Mouse (Mus musculus) kidney, postnatal 14 days (tissue): ENCODE measurements around the gene Pced1b.
A peak's percentile ranks its signal among the peaks of the same experiment; 100 is the strongest.
"Not testable (repeated sequence)": the region's sequence is repeated elsewhere in the genome, so short reads cannot be mapped to it uniquely, and the experiment has no call there.

Experiments
- DNase-seq: peaks from one replicate; pipeline ENCODE4 v3.0.0; 2022; ENCODE audit warnings: mixed read lengths

Gene Pced1b

DNA sequence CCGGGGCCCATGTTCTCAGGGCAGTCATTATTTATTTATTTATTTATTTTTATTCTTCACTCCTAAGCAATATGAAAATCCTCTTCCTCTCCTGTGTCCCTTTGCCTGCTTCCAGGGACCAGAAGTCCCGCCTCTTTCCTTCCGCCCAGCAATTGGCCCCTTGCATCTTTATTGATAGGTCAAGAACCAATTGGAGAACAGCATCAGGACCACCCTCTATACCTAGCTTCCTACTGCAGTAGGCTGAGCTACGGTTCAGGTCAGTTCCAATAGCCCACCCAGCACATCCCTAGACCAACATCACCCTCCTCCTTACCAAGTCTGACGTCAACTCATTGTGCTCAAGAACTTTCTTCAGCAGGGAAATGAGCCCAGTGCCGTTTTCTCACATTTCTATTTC, 99.0 kb downstream of the Pced1b start:
- DNase-seq: no peak

GRCm38 (mm10) chr15:97346413-97346812, 99.5 kb downstream of the Pced1b start:
- no peak for DNase-seq

- no peak for DNase-seq
These were observed 100.0 kb downstream of the Pced1b start for GRCm38 (mm10) chr15:97346897-97347296.

GRCm38 (mm10) chr15:97348566-97349315, 101.8 kb downstream of the Pced1b start:
- no peak for DNase-seq

- DNase-seq: no peak
These were observed 103.6 kb downstream of the Pced1b start for GRCm38 (mm10) chr15:97350528-97350927.

GRCm38 (mm10) chr15:97351016-97351415, 104.1 kb downstream of the Pced1b start:
- DNase-seq: peak; percentile 68

DNA sequence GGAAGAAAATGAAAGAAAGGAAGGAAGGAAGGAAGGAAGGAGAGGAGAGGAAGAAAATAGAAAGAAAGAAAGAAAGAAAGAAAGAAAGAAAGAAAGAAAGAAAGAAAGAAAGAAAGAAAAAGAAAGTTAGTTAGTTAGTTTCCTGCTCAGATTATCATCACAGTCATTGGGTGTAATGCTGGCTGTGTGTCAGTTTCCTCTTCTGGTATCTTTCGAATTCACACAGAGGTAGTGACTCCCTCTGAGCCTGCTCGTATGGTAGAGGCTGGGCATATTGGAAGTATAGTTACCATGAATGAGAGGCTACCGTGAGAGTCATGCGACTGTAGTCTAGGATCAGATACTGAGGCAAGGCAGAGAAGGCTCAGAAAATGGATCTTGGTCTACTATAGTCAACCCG, 104.8 kb downstream of the Pced1b start:
- DNase-seq: no peak

DNA sequence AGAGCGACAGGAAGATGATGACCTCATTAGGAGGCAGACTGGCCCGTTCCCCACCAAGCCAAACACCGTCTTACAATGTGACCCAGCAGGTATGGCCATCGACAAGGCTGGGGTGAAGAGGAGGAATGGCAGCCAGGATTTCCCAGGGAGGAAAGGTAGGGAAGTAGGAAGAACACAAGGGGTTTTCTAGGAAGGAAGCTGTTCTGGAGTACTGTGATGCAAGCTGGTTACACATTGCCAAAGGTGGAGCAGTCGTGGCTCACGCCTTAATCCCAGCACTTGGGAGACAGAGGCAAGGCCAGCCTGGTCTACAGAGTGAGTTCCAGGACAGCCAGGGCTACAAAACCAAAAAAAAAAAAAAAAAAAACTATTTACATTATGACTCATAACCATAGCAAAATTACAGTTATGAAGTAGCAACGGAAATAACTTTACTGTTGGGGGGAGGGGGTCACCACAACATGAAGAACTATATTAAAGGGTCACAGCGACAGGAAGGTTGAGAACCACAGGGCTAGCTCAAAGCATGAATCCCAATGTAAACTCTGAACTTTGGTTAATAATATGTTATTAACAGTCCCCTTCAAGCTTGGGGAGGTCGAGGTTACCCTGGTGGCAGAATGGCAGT, 108.9 kb downstream of the Pced1b start:
- DNase-seq: no peak

GRCm38 (mm10) chr15:97357016-97357415, 110.1 kb downstream of the Pced1b start:
- no peak for DNase-seq

- DNase-seq: no peak
These were observed 114.2 kb downstream of the Pced1b start for GRCm38 (mm10) chr15:97360842-97361770.

DNA sequence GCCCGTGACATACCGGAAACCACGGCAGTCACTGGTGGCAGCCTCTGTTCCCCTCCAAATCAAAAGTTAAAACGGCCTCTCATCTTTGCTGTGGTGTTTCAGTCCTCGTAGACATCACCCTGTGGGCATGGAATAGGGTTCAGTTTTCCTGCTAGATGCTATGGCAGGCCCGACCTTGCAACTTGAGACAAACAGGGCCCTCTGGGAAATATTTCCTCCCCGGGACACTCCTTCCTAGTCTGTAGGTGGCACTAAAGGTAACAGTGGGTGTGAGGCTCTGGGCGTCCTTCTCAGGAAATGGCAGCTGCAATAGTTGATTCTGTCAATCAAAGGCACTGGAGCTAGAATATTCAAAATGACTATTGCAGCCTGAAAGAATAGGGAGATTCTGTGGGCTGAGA, 114.9 kb downstream of the Pced1b start:
- DNase-seq: no peak

- DNase-seq: not testable (repeated sequence)
These were observed 117.4 kb downstream of the Pced1b start for GRCm38 (mm10) chr15:97364271-97364670.

DNA sequence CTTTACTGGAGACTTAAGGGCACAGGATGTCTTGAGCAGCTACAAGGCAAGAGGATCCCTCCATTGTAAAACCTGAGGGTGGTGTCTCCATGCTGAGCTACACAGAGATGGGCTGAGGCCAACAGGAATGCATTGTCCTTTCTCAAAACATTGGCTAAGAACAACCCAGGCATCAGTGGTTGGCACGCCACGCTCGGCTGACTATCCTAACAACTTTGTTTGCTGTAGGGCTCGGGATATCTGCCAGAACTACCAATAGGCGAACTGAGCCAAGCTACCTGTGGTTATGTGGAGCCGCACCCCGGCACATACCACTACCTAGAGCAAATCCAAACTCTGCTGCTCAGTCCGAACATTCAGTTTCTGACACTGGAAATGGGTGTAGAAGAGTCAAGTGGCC, 118.1 kb downstream of the Pced1b start:
- peak; percentile 29 for DNase-seq

DNA sequence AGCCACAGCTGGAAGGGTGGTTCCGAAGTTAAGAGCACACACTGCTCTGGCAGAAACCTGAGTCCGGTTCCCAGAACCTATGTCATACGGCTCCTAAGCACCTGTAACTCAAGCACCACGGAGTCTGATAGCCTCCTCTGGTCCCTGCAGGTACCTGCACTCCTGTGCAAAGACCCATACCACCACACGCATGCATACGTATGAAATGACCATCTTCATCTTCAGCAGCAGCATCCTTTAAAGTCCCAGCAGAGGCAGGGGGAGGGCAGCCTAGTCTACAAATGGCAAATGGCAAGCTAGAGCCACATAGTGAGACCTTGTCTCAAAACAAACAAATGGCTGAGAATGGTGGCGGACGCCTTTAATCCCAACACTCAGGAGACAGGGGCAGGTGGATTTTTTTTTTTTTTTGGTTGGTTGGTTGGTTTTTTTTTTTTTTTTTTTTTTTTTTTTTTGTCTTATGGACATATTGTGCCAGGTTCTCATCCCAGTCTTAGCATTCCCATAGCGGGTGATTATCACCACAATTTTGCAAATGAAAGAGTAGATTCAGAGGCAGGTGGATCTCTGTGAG, 121.2 kb downstream of the Pced1b start:
- DNase-seq: no peak

DNA sequence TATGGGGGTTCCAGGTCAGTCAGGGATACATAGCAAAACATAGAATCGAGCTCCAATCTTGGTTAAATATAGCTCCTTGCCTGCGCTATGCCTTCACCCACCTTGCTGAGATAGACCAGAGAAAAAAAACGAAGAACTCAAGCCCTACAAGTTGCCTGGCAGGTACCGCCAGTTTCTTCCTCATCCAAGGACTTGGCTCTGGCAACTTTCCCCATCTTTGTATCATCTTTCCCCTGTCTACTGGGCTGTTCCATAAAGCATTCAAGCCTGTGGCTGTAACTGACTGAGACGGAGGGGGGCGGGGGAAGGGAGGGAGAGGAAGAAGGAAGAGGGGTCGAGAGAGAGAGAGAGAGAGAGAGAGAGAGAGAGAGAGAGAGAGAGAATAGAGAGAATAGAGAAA, 121.7 kb downstream of the Pced1b start:
- no peak for DNase-seq

DNA sequence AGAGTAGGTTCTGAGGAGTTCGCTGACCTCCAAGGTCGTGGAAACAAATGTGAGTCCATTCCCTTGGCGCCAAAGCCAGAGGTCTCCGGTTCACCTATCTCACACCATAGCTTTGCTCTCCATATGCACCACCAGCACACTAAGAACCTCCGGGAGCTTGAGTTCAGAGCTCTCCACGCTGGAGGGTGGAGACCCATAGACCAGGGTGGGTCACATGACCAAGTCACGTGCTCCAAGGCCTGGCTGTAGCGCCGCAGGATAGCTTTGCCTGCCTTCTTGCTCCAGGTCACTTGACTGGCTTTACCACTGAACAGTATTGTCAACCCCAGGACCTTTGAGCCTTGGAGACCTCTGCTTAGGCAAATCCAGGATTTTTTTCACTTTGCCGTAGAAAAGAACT, 122.2 kb downstream of the Pced1b start:
- DNase-seq: no peak

GRCm38 (mm10) chr15:97370880-97371279, 124.0 kb downstream of the Pced1b start:
- DNase-seq: no peak

GRCm38 (mm10) chr15:97372043-97372442, 125.1 kb downstream of the Pced1b start:
- DNase-seq: not testable (repeated sequence)

DNA sequence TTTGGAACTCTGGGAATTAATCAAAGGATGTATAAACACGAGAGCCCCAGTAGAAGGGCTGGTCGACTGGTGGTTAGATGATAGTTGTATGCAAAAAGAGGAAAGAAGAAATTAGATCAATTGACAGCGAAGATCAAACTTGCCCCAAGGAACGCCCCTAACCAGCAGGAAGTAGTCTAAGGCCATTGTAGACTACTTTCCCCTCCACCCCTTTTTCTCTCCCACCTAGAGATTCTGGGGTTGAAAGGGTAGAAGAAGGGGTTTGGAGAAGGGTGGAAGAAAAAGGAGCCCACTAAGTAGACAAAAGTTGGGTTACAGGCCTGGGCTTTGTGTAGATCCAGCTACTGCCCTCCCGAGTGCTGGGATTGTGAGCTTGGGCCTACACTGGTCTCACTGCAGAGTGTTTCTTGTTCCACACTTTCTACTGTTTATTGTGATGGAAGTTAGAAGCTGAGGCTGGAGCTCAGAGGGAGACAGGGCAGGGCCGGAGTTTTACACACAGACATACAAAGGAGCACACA, 125.8 kb downstream of the Pced1b start:
- DNase-seq: no peak

GRCm38 (mm10) chr15:97373203-97374084, 126.5 kb downstream of the Pced1b start:
- DNase-seq: peak; percentile 22

DNA sequence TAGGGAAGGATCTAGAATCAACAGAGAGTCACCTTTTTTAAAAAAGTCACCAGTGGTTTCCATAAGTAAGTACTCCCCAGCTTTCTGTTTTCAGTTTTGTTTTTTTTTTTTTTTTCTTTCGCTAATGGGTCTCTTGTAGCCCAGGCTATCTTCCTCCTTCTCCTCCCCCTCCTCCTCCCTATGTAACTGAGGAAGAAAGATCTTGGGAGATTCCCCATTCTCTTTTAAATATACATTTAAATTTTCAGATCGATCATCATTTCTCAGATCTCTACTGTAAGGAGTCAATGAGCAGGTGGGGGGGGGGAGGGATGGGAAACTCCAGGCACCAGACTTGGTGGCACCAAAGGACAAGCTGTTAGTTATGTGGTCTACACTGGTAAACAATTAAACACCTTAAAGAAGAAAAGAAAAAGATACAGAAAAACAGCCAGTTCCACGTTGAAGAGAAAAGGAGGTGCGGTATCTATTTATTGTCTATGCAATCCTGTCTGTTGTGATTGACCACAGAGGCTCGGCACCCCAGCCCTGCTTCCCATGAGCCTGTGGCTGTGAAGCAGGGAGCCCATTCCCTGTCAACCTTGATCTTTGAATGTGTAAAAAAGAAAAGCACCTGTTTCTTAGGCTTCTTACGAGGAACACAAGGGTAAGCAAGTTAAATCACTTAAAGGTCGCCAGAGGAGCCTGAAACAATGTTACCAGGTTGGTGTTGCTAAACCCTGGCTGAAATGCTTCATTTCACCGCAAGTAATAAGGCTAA, 127.4 kb downstream of the Pced1b start:
- DNase-seq: no peak
